Mouse (Mus musculus) c-Kit-positive CD71-negative TER-119-negative erythroid progenitor cells, embryonic 14.5 days (primary cell): Measurements from ENCODE around the gene Prph2.

Source experiments
- DNase-seq: peaks from one replicate; pipeline ENCODE4 v3.0.0-alpha.2; 2013; ENCODE audit warnings: low read depth

Prph2 gene

DNA sequence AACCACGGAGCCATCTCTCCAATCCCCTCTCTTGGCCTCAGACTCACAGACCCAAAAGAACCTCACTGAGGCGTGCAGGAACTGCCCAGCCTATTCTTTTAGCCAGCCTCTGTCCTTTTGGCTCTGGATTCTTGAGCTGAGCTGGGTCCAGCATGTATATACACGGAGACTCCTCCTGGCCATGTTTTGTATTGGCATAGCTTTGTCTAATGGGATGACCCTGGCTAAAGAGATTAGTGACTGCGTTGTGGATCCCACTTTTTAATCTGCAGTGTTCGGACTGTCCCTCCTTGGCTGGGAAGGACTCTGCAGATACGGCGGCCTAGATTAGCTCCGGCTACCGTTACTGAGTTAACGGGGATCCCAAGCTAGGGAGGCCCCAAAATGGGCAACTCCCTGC, at the start of gene Prph2:
Gene Prph2, plus strand, starts transcription at position 274 of the 400 bp plus-strand sequence.
- DNase-seq: no peak

DNA sequence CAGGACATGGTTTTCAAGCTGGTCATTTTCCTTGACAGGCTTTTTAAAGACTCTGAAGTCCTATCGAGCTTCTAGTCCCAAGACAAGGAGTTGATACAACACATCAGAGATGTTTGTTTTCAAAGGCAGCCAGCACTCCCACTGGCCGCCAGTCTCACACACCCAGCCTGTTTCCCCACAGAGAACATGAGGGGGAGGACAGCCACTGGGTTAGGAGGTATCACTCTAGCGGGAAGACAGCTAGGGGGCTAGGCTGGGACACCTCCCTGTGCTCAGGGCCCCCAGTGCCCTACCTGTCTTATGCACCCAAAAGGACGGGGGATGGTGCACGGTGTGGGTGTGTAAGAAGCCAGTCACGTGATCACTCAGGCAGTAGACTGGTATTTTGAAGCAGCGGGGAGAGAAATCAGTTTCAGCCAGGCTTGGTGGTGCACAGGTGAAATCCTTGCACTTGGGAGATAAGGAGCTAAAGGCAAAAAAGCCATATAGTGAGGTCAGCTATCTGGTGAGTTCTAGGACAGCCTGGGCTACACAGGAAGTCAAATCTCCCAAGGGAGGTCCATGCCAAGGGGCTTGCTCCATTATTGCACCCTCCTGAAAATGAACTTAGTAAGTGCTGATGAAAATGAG, 45.6 kb upstream of the Prph2 start:
- DNase-seq: no peak

DNA sequence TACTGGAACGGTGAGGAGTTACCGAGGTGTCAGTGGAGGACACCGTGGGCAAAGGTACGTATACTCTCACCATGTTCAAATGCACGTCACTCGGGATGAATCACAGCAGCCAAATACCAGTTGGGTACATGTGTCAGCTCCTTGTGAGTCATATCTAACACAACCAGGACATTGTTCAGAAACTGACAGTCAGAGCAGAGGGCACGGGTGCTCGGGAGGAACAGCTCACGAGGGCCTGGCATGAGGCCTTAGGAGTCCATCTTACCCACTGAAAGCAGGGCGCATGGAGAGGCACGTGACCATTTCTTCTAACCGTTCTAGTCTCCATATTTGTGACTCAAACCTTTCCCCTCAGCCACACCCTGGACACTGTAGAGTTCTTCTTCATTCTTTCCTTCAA, 43.4 kb upstream of the Prph2 start:
- no peak for DNase-seq

DNA sequence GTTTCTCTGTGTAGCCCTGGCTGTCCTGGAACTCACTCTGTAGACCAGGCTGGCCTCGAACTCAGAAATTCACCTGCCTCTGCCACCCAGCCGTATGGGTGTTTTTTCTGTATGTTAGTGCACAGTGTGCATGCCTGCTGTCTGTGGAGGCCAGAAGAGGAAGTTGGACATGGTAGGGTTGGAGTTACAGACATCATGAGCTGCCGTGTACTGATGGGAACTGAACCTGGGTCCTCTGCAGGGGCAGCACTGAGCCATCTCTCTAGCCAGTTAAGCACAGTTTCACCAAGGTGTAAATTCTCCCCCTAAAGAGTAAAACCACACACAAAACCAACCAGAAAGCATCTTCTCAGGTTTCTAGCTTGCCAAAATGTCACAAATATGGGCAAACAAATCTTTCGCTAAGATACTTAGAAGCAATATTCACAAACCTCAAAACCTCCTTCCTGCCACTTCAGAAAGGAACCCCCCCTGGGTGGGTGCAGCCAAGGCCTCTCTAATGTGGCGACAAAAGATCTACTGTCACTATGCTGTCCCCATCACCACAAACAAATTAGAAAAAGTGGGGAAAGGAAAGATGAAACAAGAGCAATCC, 40.0 kb upstream of the Prph2 start:
- DNase-seq: no peak

DNA sequence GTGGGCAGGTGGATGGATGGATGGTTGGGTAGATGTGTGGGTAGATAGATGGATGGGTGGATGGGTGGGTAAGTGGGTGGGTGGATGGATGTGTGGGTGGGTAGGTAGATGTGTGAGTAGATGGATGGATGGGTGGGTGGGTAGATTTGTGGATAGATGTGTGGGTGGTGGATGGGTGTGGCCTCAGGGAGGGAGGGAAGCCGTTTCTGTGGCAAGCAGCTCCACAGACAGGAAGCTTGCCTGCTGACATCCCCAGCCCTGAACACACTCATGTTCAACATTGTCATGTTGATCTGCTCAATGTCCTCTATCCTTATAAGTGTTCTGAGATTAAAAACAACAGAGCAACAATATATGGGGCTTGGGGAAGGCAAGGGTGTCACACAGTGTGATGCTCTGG, 39.3 kb upstream of the Prph2 start:
- DNase-seq: no peak

DNA sequence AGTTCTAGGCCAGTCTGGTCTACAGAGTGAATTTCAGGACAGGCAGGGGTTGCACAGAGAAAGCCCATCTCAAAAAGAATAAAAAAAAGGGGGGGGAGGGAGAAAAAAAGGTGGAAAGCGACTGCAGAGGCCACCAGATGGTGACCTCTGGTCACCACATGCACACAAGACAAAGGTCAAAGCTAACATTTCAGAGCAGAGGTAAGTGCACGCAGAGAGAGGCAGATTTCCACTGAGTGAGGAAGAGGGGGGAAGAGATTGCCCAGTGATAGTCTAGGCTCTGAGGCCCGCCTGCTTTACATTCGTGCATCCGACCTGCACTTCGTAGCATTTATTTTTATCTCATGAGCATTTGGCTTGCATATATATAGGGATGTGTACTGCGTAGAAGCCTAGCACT, 37.5 kb upstream of the Prph2 start:
- no peak for DNase-seq

DNA sequence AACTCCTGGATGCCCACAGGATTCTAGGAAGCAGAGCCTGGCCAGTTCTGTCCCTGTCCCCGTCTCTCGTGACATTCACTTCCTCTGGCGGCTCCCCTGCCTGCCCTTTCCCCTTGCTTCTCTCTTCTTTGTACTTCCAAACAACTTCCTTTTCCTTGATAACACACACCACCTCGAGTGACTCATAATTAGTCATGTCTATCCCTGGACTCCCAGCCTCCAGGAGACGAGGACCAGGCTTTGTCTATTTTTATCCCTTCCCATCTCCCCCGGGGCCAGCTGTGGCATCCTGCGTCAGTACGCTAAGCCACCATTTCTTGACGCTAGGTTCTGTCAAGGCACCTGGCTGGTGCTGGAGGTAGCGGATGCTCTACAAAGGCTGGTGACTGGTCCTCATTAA, 36.1 kb upstream of the Prph2 start:
- no peak for DNase-seq

DNA sequence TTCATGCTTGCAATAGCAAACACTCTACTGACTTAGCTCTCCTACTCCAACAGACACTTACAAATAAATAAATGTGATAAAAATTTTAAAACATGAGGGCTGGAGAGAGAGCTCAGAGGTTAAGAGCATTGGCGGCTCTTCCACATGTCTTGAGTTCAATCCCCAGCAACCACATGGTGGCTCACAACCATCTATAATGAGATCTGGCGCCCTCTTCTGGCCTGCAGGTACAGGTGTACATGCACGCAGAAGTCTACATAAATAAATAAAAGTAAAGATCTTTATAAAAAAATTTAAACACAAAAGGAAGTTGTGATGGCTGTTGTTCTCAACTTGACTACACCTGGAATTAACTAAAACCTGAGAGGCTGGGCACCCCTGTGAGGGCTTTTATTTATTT, 34.6 kb upstream of the Prph2 start:
- no peak for DNase-seq

DNA sequence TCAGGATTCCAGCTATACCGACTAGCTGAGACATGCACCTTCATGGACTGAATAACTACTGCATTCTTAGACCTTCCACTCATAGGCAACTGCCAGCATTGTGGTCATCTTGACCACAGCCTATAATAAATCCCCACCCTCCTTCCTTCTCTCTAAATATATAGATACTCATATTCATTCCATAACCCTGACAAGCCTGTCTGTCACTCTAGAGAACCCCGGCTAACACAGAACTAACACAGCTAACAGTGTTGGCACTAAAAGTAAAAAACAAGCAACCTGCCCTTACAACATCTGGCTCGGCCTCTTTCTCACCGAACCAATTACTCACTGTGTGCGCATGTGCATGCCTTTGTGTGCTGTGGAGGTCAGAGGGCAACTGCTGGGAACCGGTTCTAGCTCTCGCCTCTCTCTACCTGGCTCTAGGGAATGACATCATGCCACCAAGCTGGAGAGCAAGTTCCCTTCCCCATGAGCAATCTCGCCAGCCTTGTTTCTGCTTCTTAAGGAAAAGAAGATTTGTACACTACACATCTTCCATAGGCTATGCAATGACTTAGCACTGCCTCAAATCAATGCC, 33.8 kb upstream of the Prph2 start:
- no peak for DNase-seq

DNA sequence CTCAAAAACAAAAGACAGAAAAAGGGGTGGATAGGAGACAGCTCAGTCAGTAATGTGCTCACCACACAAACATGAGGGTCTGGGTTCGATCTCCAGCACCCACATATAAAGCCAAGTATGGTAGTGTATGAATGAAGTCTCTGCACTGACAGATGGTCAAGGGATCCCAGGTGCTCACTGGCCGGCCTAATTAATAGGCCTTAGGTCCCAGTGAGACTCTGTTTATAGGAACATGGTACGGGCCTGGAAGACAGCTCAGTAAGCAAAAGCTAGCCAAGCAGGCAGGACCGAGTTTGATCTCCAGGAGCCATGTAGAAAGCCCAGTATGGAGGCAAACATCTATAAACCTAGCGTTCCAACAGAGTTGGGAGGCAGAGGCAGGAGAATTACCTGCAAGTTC, 33.2 kb upstream of the Prph2 start:
- no peak for DNase-seq

DNA sequence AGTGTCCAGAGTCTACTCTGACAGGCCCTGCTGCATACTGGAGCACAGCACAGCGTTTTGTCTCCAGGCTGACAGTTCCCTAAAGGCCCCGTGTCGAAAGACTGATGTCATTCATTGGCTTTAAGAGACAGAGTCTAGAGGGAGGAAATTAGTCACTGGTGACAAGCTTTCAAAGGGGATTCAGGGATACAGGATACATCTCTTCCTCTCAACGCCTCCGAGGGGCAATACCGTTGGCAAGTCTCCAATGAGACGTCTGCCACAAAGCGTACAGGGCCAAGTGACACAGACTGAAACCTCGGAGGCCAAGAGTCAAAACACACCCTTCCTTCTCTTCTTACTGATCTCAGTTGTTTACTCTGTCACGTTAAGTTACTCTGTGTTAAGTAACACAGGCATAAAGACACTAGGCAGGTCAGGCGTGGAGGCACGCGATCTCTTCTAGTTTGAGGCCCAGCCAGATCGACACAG, 30.4 kb upstream of the Prph2 start:
- no peak for DNase-seq

DNA sequence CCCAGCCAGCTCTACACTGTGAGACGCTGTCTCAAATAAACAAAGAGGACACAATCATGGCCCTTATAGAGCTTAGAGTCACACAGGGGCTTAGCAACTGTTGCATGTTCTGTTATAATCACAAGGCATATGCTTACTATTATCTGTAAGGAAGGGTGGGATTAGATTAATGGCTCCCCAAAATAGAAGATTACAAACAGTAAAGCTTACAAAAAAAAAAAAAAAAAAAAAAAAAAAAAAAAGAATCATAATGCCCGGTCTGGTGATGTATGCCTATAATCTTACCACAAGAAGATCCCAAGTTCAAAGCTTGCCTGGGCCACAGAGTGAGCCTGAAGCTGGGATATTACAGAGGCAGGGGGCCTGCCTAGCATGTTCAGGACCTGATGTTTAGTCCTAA, 29.9 kb upstream of the Prph2 start:
- no peak for DNase-seq

DNA sequence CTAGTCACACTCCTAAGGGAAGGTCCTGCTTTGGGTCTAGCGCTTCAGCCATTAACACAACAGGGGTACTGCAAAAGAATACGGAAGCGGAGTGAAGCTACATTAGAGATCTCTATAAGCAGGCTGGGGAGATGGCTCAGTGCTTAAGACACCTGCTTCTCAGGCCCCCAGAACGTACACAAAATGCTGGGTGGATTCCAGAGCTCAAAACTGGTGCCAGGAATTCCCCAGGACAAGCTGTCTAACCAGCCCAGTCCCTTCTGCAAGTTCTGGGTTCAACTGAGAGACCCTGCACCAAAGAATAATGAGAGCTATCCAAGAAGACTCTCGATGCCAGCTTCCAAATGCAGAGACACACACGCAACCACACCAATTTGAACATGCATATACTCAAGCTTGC, 28.5 kb upstream of the Prph2 start:
- DNase-seq: no peak

DNA sequence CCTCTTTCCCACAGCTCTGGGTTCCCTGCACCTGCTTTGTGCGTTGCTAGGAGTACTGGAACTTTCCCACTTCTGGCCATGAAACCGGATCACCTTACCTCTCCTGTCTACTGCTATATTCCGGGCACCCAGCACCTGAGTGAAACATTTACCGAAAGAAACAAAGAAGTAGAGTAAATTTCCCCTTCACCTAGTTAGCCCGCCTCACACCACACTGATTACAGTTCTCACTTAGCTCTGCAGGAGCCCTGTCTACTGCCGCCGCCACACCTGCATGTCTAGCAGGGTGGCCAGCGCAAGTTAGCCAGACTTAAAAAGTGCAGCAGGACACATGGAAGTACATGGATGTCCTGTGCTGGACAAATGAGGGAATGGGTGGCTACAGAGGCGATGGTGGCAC, 27.2 kb upstream of the Prph2 start:
- no peak for DNase-seq

DNA sequence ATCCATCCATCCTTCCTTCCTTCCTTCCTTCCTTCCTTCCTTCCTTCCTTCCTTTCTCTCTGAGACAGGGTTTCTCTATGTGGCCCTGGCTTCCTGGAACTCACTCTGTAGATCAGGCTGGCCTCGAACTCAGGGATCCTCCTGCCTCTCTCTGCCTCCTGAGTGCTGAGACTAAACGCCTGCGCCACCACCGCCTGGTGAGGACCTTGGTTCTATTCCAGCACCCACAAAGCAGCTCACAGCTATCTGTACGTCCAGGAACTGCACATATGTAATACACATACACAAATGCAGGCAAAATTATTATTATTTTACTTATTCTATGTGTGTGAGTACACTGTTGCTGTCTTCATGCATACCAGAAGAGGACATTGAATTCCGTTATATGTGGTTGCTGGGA, 25.5 kb upstream of the Prph2 start:
- DNase-seq: no peak

DNA sequence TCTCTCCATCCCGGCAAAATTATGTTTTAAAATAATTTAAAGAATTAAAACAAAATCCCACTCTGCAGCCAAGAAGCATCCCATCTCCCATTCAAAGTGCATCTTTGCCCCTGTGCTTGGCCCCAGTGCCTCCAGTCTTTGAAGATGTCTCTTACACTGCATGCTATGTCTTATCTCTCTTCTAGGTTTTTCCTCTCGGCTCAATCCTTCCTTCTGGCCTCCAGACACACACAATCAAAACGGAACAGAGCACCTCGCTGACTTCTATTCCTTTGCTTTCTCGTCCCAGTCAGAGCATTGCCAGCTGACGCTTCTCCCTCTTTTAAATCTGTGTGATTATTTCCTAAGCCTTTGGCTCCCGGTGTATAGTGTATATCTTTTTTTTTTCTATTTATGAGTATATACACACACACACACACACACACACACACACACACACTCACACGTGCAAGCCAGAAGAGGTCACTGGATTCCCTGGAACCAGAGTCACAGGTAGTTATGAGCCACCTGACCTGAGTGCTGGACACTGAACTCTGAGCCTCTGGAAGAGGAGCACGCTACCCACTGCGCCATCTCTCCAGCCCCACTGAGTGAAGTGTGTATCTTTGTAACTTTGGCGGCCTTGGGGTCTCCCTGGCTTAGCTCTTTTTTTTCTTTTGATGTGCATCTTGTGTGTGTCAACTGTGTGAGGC, 24.9 kb upstream of the Prph2 start:
- DNase-seq: no peak

DNA sequence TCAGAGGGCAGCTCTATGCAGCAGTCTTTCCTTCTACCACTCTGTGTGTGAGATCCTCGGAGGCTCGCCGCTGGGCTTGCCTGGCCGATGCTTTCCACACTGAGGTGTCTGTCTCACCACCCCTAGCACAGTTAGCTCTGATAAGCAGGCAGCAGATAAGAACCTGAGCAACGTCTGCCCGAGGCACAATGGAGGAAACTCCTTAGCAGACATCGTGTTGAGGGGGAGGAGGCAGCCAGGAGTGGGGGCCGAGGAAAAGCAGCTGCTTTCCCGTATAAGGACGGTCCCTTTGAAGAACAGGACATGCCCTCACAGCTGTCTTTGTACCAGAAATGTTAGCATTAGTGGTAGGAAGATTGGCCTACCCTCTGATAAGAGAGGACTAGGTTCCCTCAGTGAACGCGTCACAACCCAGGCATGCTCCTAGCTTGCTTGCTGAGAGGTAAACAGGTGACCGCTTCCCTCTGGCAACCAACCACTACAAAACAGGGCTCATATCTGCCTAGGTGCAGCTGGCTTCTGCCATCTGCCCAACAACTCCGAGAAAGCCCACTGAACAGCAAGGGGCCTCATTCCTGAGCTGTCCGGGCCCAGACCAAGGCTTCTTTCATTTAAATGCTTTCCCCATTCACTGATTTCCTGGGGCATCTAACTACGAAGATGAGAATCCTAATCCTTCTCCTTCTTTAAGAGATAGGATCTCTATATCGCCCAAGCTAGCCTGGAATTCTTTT, 24.2 kb upstream of the Prph2 start:
- no peak for DNase-seq

DNA sequence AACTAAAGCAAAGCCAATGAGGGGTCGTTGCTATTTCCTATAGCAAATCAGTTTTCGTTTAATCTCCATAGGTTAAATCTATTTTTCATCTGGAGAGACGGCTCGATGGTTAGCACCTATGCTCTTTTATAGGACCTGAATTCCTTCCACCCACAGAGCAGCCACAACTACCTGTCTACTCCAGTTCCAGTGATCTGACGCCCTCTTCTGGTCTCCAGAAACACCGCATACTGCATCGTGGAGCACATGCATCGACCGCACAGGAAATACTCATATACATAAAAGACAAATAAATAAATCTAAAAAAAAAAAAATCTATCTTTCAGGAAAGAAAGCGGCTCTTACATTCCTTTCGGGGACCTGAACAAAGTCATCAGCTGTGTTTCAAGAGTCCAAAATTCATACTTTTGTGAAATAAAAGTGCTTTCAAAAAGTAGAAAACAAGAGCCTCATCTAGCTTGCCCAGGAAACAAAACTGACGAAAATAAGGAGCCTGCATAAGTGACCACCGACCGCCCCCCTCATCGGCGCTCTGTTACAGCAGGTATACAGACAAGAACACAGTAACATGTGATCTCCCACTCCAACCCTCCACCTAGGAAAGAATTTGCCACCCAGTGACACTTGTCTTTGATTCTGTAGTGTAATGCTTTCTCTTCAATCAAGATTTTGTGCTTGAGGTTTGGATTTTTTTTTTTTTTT, 21.6 kb upstream of the Prph2 start:
- no peak for DNase-seq

DNA sequence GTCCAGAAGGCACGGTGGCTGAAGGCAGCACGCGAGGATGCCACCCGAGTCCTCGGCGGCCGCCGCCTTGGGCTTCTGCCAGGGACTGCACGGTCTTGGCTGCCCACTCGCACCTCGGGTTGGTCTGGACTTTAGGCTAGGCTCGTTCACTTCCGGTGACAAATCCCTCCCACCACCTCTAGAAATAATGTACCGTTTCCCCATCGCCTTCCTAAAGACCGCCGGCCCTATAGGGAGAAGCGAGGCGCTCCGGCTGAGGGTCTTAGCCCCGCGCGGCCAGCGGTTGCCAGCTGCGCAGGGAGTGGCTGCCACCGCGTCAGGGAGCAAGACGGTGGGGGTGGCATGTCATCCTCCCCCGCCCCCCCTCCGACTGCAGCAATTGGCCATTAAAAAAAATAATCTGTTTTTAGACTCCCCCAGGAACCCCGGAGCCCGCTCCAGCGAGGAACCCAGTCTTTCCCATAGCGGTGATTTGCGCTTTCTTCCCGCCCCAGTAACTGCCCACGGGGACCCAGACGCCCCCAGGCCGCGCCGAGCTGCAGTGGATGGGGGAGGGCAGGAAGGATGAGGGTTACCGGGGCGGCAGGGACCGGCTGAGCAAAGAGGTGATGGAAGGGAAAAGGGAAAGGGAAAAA, 20.7 kb upstream of the Prph2 start:
- DNase-seq: no peak

DNA sequence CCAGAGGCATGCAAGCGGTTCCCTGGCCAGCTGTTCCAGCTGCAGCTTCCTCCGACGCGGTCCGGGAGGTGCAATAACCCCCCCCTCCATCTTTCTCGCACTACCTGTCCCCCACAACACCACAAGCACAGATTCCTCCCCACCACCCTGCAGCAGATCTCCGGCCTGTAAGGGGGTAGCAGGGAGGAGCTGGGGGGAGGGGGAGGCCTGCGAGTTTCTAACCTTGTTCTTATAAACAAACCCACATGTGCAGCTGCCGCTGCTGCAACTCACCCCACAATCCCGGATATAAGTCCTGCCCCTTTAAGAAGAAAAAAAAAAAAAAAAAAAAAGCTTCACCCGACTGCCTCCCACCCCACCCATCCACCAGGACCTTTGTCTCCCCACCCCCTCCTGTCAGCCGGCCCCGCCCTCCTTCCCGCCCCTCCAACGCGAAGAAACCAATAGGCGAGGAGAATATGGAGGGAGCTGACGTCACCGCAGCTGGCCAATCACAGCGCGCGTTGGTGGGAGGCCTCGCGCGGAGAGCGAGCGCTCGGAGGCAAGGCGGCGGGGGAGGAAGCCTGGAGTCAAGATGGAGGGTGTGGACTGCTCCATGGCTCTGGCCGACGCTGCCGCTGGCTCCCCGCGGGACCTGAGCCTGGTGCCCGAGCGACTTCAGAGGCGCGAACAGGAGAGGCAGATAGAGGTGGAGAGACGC, 20.0 kb upstream of the Prph2 start, which contains the start of gene Tbcc:
Gene Tbcc, plus strand, starts transcription at position 569 of the 700 bp plus-strand sequence.
- peak; percentile 95 for DNase-seq
